Mouse (Mus musculus): ENCODE results near the gene Sf3b2. TPM values are rescaled to one million over a fixed set of nuclear protein-coding genes. Genes with fewer than 3 reads are reported as not detected.

Sf3b2 gene
- 149 and 197 TPM in 2 replicates for polyA plus RNA-seq (2015; fragmentation: Nextera tagmentation; extraction: Ambion mirVana)

DNA sequence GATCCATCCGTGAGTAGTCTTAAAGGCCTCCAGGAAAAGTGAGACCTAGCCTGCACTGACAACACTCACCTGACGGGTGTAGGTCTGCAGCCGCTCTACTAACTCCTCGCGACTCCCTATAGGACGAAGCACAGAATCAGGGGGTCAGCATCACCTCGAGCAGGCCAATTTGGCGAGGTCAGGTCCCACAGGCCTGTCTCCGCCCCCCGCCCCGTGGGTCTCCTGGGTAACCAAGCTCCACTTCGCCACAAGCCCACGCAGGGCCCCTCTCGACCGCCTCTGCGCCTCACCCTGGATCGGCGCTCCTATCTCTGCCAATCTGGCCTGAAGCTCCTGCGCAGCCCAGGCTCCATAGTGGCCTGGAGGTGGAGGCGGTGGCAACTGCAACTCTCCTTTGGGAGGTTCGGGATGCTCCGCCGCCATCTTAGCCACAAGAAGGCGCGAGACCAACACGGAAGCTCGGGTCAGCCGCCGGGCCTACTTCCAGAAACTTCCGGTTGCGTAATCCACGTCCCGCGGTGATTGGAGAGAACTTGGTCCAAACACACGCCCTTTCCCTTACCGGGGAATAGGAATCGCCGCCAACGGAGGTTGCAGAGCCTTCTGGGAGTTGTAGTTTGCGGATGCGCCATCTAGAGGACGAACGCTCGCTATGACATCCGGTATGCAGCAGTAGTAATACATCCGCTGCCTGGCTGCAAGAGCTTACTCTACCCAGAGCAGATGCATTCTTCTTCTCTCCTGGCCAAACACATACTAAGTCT is at the start of gene Sf3b2:
TSS of gene Sf3b2 (minus strand) at position 484 of the 764 bp plus-strand sequence.

DNA sequence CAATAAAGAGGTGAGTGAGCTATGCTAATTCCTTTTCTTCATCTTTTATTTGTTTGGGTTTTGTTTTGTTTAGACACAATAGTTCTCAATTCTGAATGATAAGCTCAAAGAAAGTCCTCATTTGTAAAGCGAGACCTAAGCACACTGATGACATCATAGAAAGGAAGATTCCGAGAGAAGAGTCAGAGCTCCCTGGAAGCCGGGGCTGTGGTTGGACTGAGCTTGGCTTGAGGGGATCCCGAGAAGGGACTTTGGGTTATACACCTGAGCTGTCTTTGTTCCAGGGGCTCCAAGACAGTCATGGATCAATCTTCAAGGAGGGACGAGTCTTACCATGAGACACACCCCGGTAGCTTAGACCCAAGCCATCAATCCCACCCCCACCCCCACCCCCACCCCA is 40.2 kb upstream of the Sf3b2 start, which contains the start of gene Catsper1:
TSS of gene Catsper1 (plus strand) at position 301 of the 400 bp plus-strand sequence.

DNA sequence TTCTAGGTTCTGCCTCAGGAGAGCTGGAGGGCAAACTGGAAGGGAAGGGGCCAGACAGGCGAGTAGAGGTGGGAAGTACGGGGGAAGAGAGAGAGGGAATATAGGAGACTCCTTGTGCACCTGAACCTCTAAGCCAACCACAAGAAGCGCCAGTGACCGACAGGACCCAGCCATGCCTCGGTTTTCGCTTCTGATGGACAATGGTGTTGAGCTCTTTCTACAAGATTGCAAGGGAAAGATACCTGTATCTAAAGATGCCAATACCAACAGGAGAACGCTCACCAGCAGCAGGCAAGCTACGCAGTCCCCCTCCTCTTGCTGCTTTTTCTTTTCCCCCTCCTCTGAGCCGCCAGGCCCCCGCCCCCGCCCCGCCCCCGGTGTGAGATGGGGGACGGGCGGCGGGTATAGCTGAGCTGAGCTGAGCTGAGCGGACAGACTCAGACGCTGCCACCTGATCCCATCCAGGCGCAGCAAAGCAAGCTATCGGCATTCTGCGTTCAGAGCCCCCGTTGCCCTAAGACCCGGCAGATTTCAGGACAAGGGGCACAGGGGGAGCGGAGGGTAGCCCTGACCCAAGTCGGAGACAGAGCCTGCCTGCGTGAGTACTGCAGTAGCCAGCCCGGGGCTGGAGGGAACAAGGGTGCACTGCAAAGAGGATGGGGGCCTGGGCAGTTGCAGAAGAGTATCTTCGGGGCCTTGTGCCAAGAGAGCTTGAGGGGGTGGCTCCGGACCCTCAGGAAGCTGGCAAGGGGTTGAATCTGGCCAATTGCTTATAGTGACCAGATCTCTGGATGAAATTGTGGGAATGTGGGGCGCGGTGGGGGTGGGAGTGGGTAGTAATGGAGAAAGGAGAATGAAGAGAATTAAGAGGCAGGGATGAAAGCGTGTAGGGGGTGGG is 2.9 kb upstream of the Sf3b2 start, which contains the start of gene Gal3st3:
TSS of gene Gal3st3 (plus strand) at position 429 of the 898 bp plus-strand sequence.

DNA sequence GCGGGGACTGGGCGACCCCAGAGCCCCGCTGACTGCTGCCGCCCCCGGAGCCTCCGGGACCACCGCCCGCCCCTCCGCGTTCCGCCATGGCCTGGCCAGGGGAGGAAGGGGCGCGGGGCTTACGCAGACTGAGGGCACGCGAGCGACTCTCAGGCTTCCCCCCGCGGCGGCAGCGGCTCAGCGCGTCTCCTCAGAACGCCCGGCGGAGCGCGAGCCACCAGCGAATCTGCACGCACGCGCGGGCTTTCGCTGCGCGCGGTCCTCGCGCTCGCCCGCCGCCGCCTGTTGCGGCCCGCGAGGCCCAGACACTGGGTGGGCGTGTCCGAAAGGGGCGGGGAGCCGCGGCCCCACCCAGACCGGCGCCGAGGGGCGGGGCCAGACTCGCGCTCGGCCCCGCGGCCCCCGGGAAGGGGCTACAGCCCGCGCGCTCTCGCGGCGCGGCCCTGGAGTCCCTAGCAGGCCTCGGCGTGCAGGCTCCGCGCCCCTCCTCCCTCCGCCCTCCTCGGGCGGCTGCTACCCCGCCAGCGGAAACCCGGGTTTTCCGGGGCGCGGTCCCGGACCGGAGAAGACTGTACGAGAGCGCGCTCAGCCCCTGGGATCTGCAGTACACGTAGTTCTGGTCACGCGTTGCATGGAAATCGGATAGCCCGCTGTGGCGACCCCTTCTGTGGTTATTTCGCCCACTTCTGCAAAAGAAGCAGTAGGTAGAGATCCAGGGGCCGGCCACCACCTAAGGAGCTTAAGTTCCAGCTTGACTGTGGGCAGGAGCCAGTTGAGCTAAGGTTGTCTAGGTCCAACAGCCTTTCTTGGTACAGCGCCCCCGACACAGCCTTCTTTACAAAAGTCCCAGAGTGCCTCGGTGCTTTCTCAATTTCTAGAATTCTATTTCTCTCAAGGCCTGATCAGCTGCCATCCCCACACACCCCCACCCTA is 22.2 kb downstream of the Sf3b2 start, which contains the start of gene Pacs1:
TSS of gene Pacs1 (minus strand) at position 319 of the 933 bp plus-strand sequence.

Other genes with a start within 250 kb of the Sf3b2 start
- 1.1 and 1.5 TPM in 2 replicates for gene Rin1, start 245.0 kb downstream of the Sf3b2 start, polyA plus RNA-seq (2015; fragmentation: Nextera tagmentation; extraction: Ambion mirVana)
- 79.7 and 120 TPM in 2 replicates for gene Cd248, start 227.4 kb downstream of the Sf3b2 start, polyA plus RNA-seq (2015; fragmentation: Nextera tagmentation; extraction: Ambion mirVana)
- 6.4 and 9.5 TPM in 2 replicates for gene Tmem151a, start 209.9 kb downstream of the Sf3b2 start, polyA plus RNA-seq (2015; fragmentation: Nextera tagmentation; extraction: Ambion mirVana)
- gene Yif1a, start 206.9 kb downstream of the Sf3b2 start, polyA plus RNA-seq (2015; fragmentation: Nextera tagmentation; extraction: Ambion mirVana) = 83.2 and 106 TPM in 2 replicates
- 19.6 and 30.8 TPM in 2 replicates for gene Cnih2, start 196.9 kb downstream of the Sf3b2 start, polyA plus RNA-seq (2015; fragmentation: Nextera tagmentation; extraction: Ambion mirVana)
- gene Rab1b, start 188.4 kb downstream of the Sf3b2 start, polyA plus RNA-seq (2015; fragmentation: Nextera tagmentation; extraction: Ambion mirVana) = 213 and 238 TPM in 2 replicates
- 14.0 and 16.2 TPM in 2 replicates for gene Klc2, start 176.9 kb downstream of the Sf3b2 start, polyA plus RNA-seq (2015; fragmentation: Nextera tagmentation; extraction: Ambion mirVana)
- gene Pacs1, start 22.3 kb downstream of the Sf3b2 start, polyA plus RNA-seq (2015; fragmentation: Nextera tagmentation; extraction: Ambion mirVana) = 13.0 and 16.0 TPM in 2 replicates
- gene Gal3st3, start 2.9 kb upstream of the Sf3b2 start, polyA plus RNA-seq (2015; fragmentation: Nextera tagmentation; extraction: Ambion mirVana) = 0.55 and 1.7 TPM in 2 replicates
- not detected in 2 replicates for gene Catsper1, start 40.3 kb upstream of the Sf3b2 start, polyA plus RNA-seq (2015; fragmentation: Nextera tagmentation; extraction: Ambion mirVana)
- 3.2 and 5.0 TPM in 2 replicates for gene Cst6, start 54.1 kb upstream of the Sf3b2 start, polyA plus RNA-seq (2015; fragmentation: Nextera tagmentation; extraction: Ambion mirVana)
- 23.8 and 31.0 TPM in 2 replicates for gene Eif1ad, start 71.3 kb upstream of the Sf3b2 start, polyA plus RNA-seq (2015; fragmentation: Nextera tagmentation; extraction: Ambion mirVana)
- 194 and 261 TPM in 2 replicates for gene Banf1, start 71.7 kb upstream of the Sf3b2 start, polyA plus RNA-seq (2015; fragmentation: Nextera tagmentation; extraction: Ambion mirVana)
- 36.8 and 43.5 TPM in 2 replicates for gene Sart1, start 93.2 kb upstream of the Sf3b2 start, polyA plus RNA-seq (2015; fragmentation: Nextera tagmentation; extraction: Ambion mirVana)
- not detected in 2 replicates for gene Tsga10ip, start 107.1 kb upstream of the Sf3b2 start, polyA plus RNA-seq (2015; fragmentation: Nextera tagmentation; extraction: Ambion mirVana)
- 284 and 285 TPM in 2 replicates for gene Drap1, start 129.5 kb upstream of the Sf3b2 start, polyA plus RNA-seq (2015; fragmentation: Nextera tagmentation; extraction: Ambion mirVana)
- gene AI837181, start 129.7 kb upstream of the Sf3b2 start, polyA plus RNA-seq (2015; fragmentation: Nextera tagmentation; extraction: Ambion mirVana) = 42.0 and 47.6 TPM in 2 replicates
- gene Fosl1, start 152.1 kb upstream of the Sf3b2 start, polyA plus RNA-seq (2015; fragmentation: Nextera tagmentation; extraction: Ambion mirVana) = not detected in 2 replicates
- gene Ccdc85b, start 162.4 kb upstream of the Sf3b2 start, polyA plus RNA-seq (2015; fragmentation: Nextera tagmentation; extraction: Ambion mirVana) = 12.7 and 16.2 TPM in 2 replicates
- gene Fibp, start 165.2 kb upstream of the Sf3b2 start, polyA plus RNA-seq (2015; fragmentation: Nextera tagmentation; extraction: Ambion mirVana) = 92.0 and 126 TPM in 2 replicates
- 0.36 and 1.1 TPM in 2 replicates for gene Ctsw, start 173.1 kb upstream of the Sf3b2 start, polyA plus RNA-seq (2015; fragmentation: Nextera tagmentation; extraction: Ambion mirVana)
- gene Efemp2, start 178.5 kb upstream of the Sf3b2 start, polyA plus RNA-seq (2015; fragmentation: Nextera tagmentation; extraction: Ambion mirVana) = 77.3 and 88.0 TPM in 2 replicates
- 18.1 and 22.0 TPM in 2 replicates for gene Mus81, start 192.9 kb upstream of the Sf3b2 start, polyA plus RNA-seq (2015; fragmentation: Nextera tagmentation; extraction: Ambion mirVana)
- 1,277 and 1,424 TPM in 2 replicates for gene Cfl1, start 195.0 kb upstream of the Sf3b2 start, polyA plus RNA-seq (2015; fragmentation: Nextera tagmentation; extraction: Ambion mirVana)
- gene 1700020D05Rik, start 208.3 kb upstream of the Sf3b2 start, polyA plus RNA-seq (2015; fragmentation: Nextera tagmentation; extraction: Ambion mirVana) = not detected in 2 replicates
- 14.4 and 16.0 TPM in 2 replicates for gene Snx32, start 215.1 kb upstream of the Sf3b2 start, polyA plus RNA-seq (2015; fragmentation: Nextera tagmentation; extraction: Ambion mirVana)